Mouse (Mus musculus): ENCODE measurements around the gene Lipm. TPM values are rescaled to one million over a fixed set of nuclear protein-coding genes. Genes with fewer than 3 reads are reported as not detected.

The Lipm gene
- polyA plus RNA-seq, 1 experiment from 2014 or later: not detected

DNA sequence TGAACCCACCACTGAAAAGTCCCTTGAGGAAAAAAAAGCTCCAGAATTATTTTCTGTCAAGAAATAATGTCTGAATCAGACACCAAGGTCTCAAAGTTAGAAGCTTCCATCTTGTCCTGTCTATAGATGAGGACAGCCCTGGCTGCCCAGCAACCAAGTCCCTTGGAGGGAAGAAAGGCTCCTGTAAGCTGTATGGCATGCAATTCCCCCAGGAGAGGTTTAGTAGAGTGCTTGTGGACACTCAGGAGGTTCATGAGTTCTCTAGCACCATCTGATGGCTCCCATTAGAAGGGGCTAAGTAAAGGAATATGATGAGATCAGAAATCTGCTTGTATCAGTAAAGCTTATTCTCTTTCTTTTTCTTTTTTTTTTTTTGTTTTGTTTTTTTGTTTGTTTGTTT is 68.4 kb downstream of the Lipm start:
- Histone ChIP-seq H3K9me3 (no peaks in the 10 kb centered on the region), H3K9ac (no peak overlapping the region), H3K4me2 (replicated peaks) (no peak overlapping the region), H3K27me3 (replicated peaks) (no peaks in the 10 kb centered on the region), H3K4me1 (replicated peaks) (no peaks in the 10 kb centered on the region), H3K27ac (no peak overlapping the region), H3K4me3 (replicated peaks) (no peak overlapping the region), H3K36me3 (no peaks in the 10 kb centered on the region)
- ATAC-seq: no peak

DNA sequence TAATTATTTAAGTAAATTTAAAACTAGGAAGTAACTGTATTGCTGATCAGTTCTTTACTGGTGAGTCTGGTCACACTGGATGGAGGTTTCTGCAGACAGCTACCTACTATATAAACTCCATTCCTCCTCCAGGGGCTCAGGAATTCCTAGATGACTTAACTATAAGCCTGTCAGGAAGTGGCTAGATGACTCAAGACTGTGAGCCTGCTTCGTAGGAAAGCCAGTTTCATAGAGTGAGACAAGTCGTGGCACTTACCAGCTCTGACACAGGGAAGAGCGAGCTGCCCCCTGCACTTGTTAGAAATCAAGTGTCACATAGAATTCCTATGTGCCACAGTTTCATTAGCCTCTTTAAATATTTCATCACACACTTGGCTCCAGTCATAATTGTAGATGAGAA is 70.4 kb downstream of the Lipm start:
- Histone ChIP-seq H3K9ac (no peak overlapping the region), H3K27me3 (replicated peaks) (no peaks in the 10 kb centered on the region), H3K4me2 (replicated peaks) (no peak overlapping the region), H3K4me3 (replicated peaks) (no peak overlapping the region), H3K27ac (no peak overlapping the region), H3K9me3 (no peaks in the 10 kb centered on the region), H3K36me3 (no peaks in the 10 kb centered on the region), H3K4me1 (replicated peaks) (no peaks in the 10 kb centered on the region)
- ATAC-seq: no peak
- WGBS: 71% methylated on average over 3 of the region's 3 CpGs

Other genes starting within 250 kb of the Lipm start
- 0.10 TPM in 1 of 2 replicates, not detected in the other for gene Lipf, start 139.7 kb upstream of the Lipm start, polyA plus RNA-seq (2015; fragmentation: Nextera tagmentation; extraction: Ambion mirVana)
- not detected in 2 replicates for gene Lipk, start 92.6 kb upstream of the Lipm start, polyA plus RNA-seq (2015; fragmentation: Nextera tagmentation; extraction: Ambion mirVana)
- gene Lipn, start 33.6 kb upstream of the Lipm start, polyA plus RNA-seq (2015; fragmentation: Nextera tagmentation; extraction: Ambion mirVana): not detected in 2 replicates
- 1.5 and 1.7 TPM in 2 replicates for gene Ankrd22, start 65.1 kb downstream of the Lipm start, polyA plus RNA-seq (2015; fragmentation: Nextera tagmentation; extraction: Ambion mirVana)
- 19.6 and 20.2 TPM in 2 replicates for gene Stambpl1, start 91.3 kb downstream of the Lipm start, polyA plus RNA-seq (2015; fragmentation: Nextera tagmentation; extraction: Ambion mirVana)
- gene Acta2, start 154.7 kb downstream of the Lipm start, polyA plus RNA-seq (2015; fragmentation: Nextera tagmentation; extraction: Ambion mirVana): 1,375 and 1,410 TPM in 2 replicates
- gene Fas, start 189.7 kb downstream of the Lipm start, polyA plus RNA-seq (2015; fragmentation: Nextera tagmentation; extraction: Ambion mirVana): 3.9 and 4.9 TPM in 2 replicates

All from intestine, embryonic 15.5 days (tissue).